Mouse (Mus musculus) bone marrow, adult 2 months (tissue): ENCODE measurements at regions not wholly inside any gene's neighbourhood (a gene's known extent, or its start where the extent isn't known, plus 50 kb on each side); places are given as distances from the start of the nearest gene placed in this dataset.

Source experiments
- H3K27ac ChIP-seq: fragments of 200-500 bp; 2 replicates; pipeline ENCODE4 v1.5.1; 2012; ENCODE audit warnings: low read depth, mild to moderate bottlenecking, control low read depth, inconsistent platforms, low read length; ENCODE audit not compliant: control insufficient read depth, poor library complexity, insufficient read depth
- H3K4me1 ChIP-seq: fragments of 200-500 bp; 2 replicates; pipeline ENCODE4 v1.6.1; 2011; ENCODE audit warnings: low read length; ENCODE audit not compliant: control insufficient read depth, insufficient read depth
- H3K4me3 ChIP-seq: fragments of 200-500 bp; replicated peaks from 2 replicates; pipeline ENCODE3; 2011; ENCODE audit warnings: mild to moderate bottlenecking, low read depth, low read length, control low read depth; ENCODE audit not compliant: control insufficient read depth
- CTCF ChIP-seq: fragments of 200-500 bp; IDR thresholded peaks from 2 replicates; pipeline ENCODE4 v1.5.1; 2011; ENCODE audit warnings: low read length, control low read depth; ENCODE audit not compliant: control insufficient read depth, insufficient read depth
- POLR2A ChIP-seq: fragments of 200-500 bp; IDR thresholded peaks from 2 replicates; pipeline ENCODE4 v1.6.1; 2011; ENCODE audit warnings: low read depth, mild to moderate bottlenecking, control low read depth, low read length, borderline replicate concordance; ENCODE audit not compliant: control insufficient read depth
- WGBS: fragments of 180-500 bp; shearing (Covaris S2); methylation state at CpG from one replicate; pipeline ENCODE4 v1.1.7; 2018; 5-methylcytosine and 5-hydroxymethylcytosine counted together

DNA sequence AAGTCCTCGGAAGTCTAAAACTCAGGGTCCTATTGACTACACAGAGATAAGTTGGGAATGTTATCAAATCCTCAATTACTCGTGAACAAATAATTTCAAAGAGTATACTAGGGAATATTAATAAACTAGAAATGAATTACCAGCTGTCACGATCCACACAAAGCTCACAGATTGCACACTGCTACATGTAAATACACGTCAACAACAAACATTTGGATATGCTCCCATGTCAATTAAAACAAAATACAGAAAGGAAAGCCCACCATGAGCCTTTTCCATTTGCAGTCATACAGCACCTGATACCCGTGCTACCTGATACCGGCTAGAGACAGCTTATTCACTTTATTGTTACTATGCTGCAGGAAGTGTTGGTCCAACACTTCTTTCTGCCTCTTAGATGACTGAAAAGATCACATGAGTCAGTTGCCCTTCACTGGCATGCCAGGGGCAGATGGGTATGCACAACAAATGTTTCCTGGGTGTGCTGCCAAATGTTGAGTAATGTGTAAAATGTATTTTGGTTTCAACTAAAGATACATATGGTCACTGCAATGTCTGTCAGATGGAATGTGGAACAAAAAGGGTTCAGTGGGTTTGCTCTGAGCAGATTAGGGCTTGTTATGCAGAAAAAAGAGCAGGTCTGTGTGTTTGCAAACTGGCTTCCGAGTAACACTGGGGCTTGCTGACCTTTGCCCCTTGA, 212.6 kb upstream of the Ube2e3 start:
- TF ChIP-seq POLR2A: no peak
- no peak for TF ChIP-seq CTCF
- H3K4me3 ChIP-seq: no peak overlapping the region
- WGBS: 74% methylated on average over 7 of the region's 7 CpGs
- H3K27ac ChIP-seq: no peak overlapping the region
- H3K4me1 ChIP-seq: no peaks in the 10 kb centered on the region

DNA sequence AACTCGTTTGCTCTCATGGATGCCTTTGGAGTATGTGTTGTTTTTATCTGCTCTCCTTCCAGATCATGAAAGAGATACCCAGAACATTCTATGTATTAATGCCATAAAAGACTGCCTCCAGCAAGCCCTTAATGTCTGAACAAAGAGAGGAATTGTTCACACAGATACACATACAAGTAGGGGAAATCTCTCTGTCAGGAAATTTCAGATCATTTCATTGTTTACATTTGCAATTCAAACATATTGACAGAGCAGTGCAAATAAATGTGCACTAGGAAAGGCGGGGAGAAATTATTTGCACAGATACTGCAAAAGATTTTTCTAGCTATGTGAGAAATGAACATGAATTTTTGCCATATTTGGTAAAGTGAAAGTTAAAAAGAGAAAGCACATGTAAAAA, 216.4 kb upstream of the Ube2e3 start:
- H3K27ac ChIP-seq: no peak overlapping the region
- H3K4me3 ChIP-seq: no peak overlapping the region
- no peaks in the 10 kb centered on the region for H3K4me1 ChIP-seq
- no peak for TF ChIP-seq CTCF
- 46% methylated on average over 2 of the region's 2 CpGs for WGBS

DNA sequence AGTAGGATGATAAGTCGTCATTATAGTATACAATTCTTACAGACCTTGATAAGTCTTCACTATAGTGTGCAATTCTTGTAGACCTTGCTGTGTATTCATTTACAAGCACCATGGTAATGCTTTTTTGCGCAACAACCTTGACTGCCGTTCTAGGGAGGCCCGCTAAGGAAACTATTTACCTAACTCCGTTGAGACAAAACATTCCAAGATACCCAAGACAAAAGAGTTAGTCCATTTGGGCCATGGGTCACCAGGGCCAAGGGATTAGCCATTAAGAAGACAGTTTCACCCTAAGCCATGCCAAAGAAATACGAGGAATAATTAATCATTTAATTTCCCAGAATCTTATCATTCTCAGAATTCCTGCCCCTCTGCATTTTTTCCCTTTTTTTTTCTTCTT, 227.6 kb upstream of the Ube2e3 start:
- no peak for TF ChIP-seq CTCF
- no peak for TF ChIP-seq POLR2A
- Histone ChIP-seq H3K27ac (no peak overlapping the region), H3K4me1 (no peaks in the 10 kb centered on the region), H3K4me3 (no peak overlapping the region)
- WGBS: 83% methylated on average over 6 of the region's 6 CpGs

DNA sequence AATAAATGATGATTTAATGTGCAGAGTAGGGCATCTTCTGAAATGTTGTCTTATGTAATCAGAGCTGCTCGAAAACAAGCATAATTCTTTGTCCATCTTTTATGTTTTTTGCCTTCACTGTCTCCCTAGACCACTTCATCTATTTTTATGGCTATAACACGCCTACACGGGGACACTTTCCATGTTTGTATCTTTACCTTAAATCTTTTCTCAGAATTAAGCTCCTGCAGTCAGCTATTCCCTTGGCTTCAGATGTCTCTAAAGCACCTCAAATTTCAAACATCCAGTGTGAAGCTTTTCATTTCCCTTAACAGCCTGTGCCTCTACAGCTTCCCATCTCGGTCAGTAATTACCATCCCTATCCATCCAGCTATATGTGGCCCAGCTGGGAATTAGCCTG, 242.7 kb upstream of the Ube2e3 start:
- no peak overlapping the region for H3K4me3 ChIP-seq
- H3K27ac ChIP-seq: no peak overlapping the region
- no peaks in the 10 kb centered on the region for H3K4me1 ChIP-seq
- 77% methylated on average over 4 of the region's 4 CpGs for WGBS
- TF ChIP-seq POLR2A (no peak), CTCF (no peak)

DNA sequence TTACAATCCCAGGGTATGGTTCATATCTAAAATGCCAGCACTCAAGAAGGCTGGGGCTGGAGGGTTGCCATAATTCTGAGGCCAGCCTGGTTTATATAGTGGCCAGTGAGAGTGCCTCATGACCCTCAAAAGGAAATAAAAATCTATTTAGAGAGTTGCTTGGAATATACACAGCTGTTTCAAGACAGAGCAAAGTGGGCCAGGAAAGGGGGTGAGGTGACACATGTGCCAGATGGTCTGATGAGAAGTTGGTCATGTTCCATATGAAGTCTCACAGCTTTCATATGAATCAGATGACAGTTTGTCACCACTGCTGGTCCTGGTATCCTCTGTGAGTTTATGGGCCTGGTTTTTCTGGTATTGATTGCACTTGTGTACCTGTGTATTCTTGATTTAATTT, 261.5 kb upstream of the Ube2e3 start:
- Histone ChIP-seq H3K27ac (no peak overlapping the region), H3K4me1 (no peaks in the 10 kb centered on the region), H3K4me3 (no peak overlapping the region)
- TF ChIP-seq POLR2A (no peak), CTCF (no peak)

DNA sequence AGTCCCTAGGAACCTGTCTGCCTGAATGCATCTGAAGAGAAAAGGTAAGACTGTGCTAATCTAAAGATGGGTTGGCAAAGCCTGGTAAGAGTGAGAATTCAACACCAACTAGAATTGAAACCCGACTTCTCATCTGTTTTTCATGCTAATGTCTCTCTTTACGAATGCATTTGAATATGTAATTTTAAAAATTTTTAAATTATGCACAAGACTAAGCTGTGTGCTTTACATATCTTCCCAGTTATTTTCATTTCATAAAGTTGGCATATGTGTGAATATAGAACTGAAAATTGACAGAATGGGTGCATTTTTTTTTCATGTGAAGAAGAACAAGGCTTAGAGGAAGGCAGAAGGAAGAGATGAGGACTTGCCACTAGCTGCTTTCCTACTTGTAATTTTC, 267.2 kb upstream of the Ube2e3 start:
- Histone ChIP-seq H3K27ac (no peak overlapping the region), H3K4me1 (no peaks in the 10 kb centered on the region), H3K4me3 (no peak overlapping the region)
- TF ChIP-seq CTCF (no peak), POLR2A (no peak)
- whole genome bisulfite sequencing: 72% methylated on average over 2 of the region's 2 CpGs

DNA sequence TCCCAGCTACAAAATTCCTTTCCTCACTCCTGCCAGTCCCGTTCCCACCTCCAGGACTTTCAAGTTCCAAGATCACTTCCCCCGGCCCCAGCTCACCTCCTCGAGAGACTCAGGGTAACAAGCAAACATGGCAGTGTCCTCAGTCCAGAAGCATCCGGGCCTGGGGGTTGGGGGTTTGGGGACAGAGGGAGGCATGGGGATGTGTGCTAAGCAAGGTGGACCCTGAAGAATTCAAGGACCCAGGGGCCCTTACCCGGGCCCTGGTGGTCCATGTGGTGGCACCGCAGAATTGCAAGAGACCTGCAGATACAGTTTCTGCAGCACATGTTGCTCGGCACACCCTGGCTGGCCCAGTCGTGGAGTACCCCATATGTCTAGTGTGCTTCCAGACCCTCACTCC, 269.9 kb upstream of the Ube2e3 start:
- WGBS: 79% methylated on average over 8 of the region's 8 CpGs

DNA sequence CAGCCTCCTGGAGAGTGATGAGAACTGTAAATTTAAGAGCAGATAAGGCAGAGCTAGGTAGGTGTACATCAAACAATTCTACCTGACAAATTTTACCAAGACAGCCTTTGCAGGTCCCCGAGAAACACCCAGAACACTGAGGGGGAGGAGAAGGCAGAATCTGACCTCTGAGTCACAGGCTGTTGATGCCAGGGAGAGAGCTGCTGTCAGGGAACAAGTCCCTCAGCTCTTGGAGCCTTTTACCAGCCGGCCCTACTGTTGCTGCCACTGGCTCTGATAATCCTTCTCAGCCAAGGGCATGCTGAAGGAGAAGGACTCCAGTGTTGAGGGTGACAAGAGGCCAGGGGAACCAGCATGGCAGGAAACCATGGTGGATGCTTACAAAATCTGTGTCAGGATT, 271.7 kb upstream of the Ube2e3 start:
- no peaks in the 10 kb centered on the region for H3K4me1 ChIP-seq
- H3K4me3 ChIP-seq: no peak overlapping the region
- 73% methylated on average over 2 of the region's 2 CpGs for WGBS
- TF ChIP-seq POLR2A: no peak
- no peak for TF ChIP-seq CTCF
- H3K27ac ChIP-seq: no peak overlapping the region

More for the DNA sequence above, 269.9 kb upstream of the Ube2e3 start:
- Histone ChIP-seq H3K4me1 (no peaks in the 10 kb centered on the region), H3K27ac (no peak overlapping the region), H3K4me3 (no peak overlapping the region)
- TF ChIP-seq POLR2A (no peak), CTCF (no peak)

DNA sequence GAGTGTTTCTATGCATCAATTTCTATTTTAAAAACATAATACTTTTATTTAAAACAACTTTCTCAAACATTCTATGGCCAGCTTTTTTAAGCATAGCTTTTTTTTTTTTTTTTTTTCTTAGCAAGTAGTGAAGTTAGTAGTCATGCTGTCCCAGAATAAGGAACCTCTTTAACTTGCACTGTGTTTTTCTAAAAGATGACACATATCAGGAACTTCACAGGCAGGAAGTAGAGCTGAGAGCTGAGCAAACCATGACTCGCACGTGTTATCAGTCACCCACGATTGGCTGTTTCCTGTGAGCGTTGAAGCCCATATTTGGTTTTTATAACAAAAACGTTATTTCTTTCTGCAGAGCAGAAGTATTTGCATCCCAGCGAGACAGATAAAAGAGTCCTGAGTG, 287.9 kb upstream of the Ube2e3 start:
- H3K27ac ChIP-seq: no peak overlapping the region
- 3% methylated on average over 6 of the region's 6 CpGs for WGBS
- TF ChIP-seq CTCF (no peak), POLR2A (no peak)
- H3K4me1 ChIP-seq: no peaks in the 10 kb centered on the region
- no peak overlapping the region for H3K4me3 ChIP-seq

DNA sequence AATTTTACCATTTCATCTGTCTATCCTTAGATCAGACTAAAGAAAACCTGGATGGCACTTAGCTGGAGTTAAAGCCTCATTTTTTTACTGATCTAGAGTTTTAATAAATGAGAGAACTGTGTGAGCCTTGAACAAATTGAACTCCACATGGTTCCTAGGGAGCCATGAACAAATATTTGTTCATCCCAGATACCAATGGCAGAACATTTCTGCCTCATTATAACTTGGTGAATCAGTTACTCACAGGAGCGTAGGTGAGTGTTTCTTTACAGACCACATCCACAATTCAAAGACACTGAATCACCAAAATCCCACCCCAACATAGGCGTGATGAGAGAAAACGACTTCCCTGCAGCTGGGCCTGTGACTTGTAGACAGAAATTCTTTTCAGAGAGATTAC, 295.4 kb upstream of the Ube2e3 start:
- TF ChIP-seq CTCF: no peak
- no peak for TF ChIP-seq POLR2A
- WGBS: 83% methylated on average over 3 of the region's 3 CpGs
- no peak overlapping the region for H3K4me3 ChIP-seq
- no peaks in the 10 kb centered on the region for H3K4me1 ChIP-seq
- no peak overlapping the region for H3K27ac ChIP-seq
